Mouse (Mus musculus): ENCODE measurements around the gene Stxbp1. TPM values are rescaled to one million over a fixed set of nuclear protein-coding genes. Genes with fewer than 3 reads are reported as not detected.
A peak's percentile ranks its signal among the peaks of the same experiment; 100 is the strongest.
"Not testable (repeated sequence)": the region's sequence is repeated elsewhere in the genome, so short reads cannot be mapped to it uniquely, and the experiment has no call there.

The Stxbp1 gene
- polyA plus RNA-seq, 1 experiment, result 5.5 TPM

DNA sequence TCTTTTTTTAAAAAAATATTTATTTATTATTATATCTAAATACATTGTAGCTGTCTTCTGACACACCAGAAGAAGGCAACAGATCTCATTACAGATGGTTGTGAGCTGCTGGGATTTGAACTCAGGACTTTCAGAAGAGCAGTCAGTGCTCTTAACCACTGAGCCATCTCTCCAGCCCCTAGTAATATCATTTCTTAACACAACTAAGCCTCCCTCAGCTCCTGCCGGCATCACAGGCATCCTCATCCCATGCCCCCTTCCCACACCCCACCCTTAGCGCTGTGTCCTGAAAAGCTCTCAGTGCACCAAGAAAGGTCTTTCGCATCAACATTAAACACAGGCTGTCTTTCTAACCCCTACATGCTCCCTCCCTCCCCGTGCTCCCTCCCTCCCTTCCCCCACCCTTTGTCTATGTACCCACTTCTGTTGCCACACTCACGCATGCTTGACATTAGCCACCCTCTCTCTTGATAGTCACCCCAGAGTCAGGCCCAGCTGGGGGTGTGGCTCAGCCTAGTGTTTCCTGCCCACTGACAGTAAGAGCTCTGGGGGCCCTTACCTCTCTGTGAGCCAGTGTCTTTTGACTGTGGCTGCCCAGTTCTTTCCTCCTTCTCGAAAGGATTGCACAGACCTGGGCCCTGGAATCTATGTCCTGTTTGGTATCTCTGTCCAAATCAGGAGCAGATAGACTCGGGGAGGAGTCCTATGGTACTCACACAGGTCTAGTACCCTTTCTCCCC lies 8.2 kb upstream of the Stxbp1 start:
- no peak overlapping the region for H3K4me3 ChIP-seq (ENCODE audit: extremely low read depth, insufficient read depth, insufficient read length)
- no peak for DNase-seq (ENCODE audit: low read depth in 1 of 2, low spot score in 2 of 2)
- TF ChIP-seq CTCF (IDR thresholded peaks at IDR 0.05; ENCODE audit: extremely low read depth, insufficient read depth, insufficient read length, insufficient replicate concordance) (no peak), POLR2A (IDR thresholded peaks at IDR 0.05; ENCODE audit: low read depth, low read length) (no peak)
- H3K36me3 ChIP-seq (ENCODE audit: control insufficient read depth, insufficient read depth, low read length), result no peaks in the 10 kb centered on the region
- H3K4me1 ChIP-seq (ENCODE audit: control insufficient read depth, insufficient read depth, insufficient read length), result no peaks in the 10 kb centered on the region
- WGBS, result 65% methylated on average over 7 of the region's 7 CpGs
- no peak overlapping the region for H3K27ac ChIP-seq (ENCODE audit: insufficient read depth, low read length)
- no peaks in the 10 kb centered on the region for H3K27me3 ChIP-seq (ENCODE audit: control insufficient read depth, insufficient read depth, low read length)

GRCm38 (mm10) chr2:32854206-32854605 lies 7.2 kb upstream of the Stxbp1 start:
- Histone ChIP-seq H3K36me3 (ENCODE audit: control insufficient read depth, insufficient read depth, low read length) (no peaks in the 10 kb centered on the region), H3K27ac (ENCODE audit: insufficient read depth, low read length) (no peak overlapping the region), H3K4me1 (ENCODE audit: control insufficient read depth, insufficient read depth, insufficient read length) (no peaks in the 10 kb centered on the region), H3K27me3 (ENCODE audit: control insufficient read depth, insufficient read depth, low read length) (no peaks in the 10 kb centered on the region), H3K4me3 (ENCODE audit: extremely low read depth, insufficient read depth, insufficient read length) (no peak overlapping the region)
- peak; percentile 61 to 87 for DNase-seq (ENCODE audit: low read depth in 1 of 2, low spot score in 2 of 2)
- 4% methylated on average over 8 of the region's 8 CpGs for WGBS
- TF ChIP-seq POLR2A (IDR thresholded peaks at IDR 0.05; ENCODE audit: low read depth, low read length) (no peak), CTCF (IDR thresholded peaks at IDR 0.05; ENCODE audit: extremely low read depth, insufficient read depth, insufficient read length, insufficient replicate concordance) (peak; percentile 97)

GRCm38 (mm10) chr2:32853716-32854115 lies 6.7 kb upstream of the Stxbp1 start:
- not testable (repeated sequence) for H3K27me3 ChIP-seq (ENCODE audit: control insufficient read depth, insufficient read depth, low read length); H3K4me1 ChIP-seq (ENCODE audit: control insufficient read depth, insufficient read depth, insufficient read length); DNase-seq (ENCODE audit: low read depth in 1 of 2, low spot score in 2 of 2); H3K4me3 ChIP-seq (ENCODE audit: extremely low read depth, insufficient read depth, insufficient read length); H3K27ac ChIP-seq (ENCODE audit: insufficient read depth, low read length); H3K36me3 ChIP-seq (ENCODE audit: control insufficient read depth, insufficient read depth, low read length)
- 64% methylated on average over 4 of the region's 4 CpGs for WGBS

- H3K4me3 ChIP-seq (ENCODE audit: extremely low read depth, insufficient read depth, insufficient read length), result no peak overlapping the region
Measured at GRCm38 (mm10) chr2:32852156-32852555, 5.1 kb upstream of the Stxbp1 start.

DNA sequence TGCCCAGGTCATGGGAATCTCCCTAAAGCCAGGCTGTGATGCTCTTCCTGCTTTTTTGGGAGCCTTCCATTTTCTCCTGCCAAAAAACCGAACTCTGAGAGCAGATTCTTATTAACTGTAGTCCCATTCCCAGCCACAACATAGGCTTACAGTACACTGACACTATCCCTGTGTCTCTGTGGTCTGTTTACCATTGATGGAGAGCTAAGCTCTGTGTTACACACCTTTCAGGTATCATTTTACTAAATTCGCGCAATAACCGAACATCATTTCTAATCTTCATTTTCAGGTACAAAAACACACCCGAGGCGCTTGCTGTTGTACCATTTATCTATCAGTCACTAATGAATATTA lies 400 bp upstream of the Stxbp1 start:
- Histone ChIP-seq H3K27me3 (ENCODE audit: control insufficient read depth, insufficient read depth, low read length) (no peaks in the 10 kb centered on the region), H3K4me1 (ENCODE audit: control insufficient read depth, insufficient read depth, insufficient read length) (no peaks in the 10 kb centered on the region; the same call in 1 of the 2 replicates), H3K4me3 (ENCODE audit: extremely low read depth, insufficient read depth, insufficient read length) (peak overlapping the region; percentile 37; the same call in 1 of the 2 replicates), H3K36me3 (ENCODE audit: control insufficient read depth, insufficient read depth, low read length) (no peaks in the 10 kb centered on the region), H3K27ac (ENCODE audit: insufficient read depth, low read length) (no peak overlapping the region)
- no peak for TF ChIP-seq CTCF (IDR thresholded peaks at IDR 0.05; ENCODE audit: extremely low read depth, insufficient read depth, insufficient read length, insufficient replicate concordance)
- TF ChIP-seq POLR2A (IDR thresholded peaks at IDR 0.05; ENCODE audit: low read depth, low read length), result no peak
- 54% methylated on average over 6 of the region's 6 CpGs for WGBS
- no peak for DNase-seq (ENCODE audit: low read depth in 1 of 2, low spot score in 2 of 2)

More at GRCm38 (mm10) chr2:32852156-32852555, 5.1 kb upstream of the Stxbp1 start:
- H3K36me3 ChIP-seq (ENCODE audit: control insufficient read depth, insufficient read depth, low read length), result no peaks in the 10 kb centered on the region
- no peaks in the 10 kb centered on the region for H3K27me3 ChIP-seq (ENCODE audit: control insufficient read depth, insufficient read depth, low read length)
- no peaks in the 10 kb centered on the region; the same call in 1 of the 2 replicates for H3K4me1 ChIP-seq (ENCODE audit: control insufficient read depth, insufficient read depth, insufficient read length)
- WGBS, result 11% methylated on average over 20 of the region's 20 CpGs
- H3K27ac ChIP-seq (ENCODE audit: insufficient read depth, low read length), result no peak overlapping the region
- DNase-seq (ENCODE audit: low read depth in 1 of 2, low spot score in 2 of 2), result no peak
- TF ChIP-seq CTCF (IDR thresholded peaks at IDR 0.05; ENCODE audit: extremely low read depth, insufficient read depth, insufficient read length, insufficient replicate concordance), result 0 out of 2 replicates have a peak, but pooled peaks have one; percentile 7
- TF ChIP-seq POLR2A (IDR thresholded peaks at IDR 0.05; ENCODE audit: low read depth, low read length), result no peak

DNA sequence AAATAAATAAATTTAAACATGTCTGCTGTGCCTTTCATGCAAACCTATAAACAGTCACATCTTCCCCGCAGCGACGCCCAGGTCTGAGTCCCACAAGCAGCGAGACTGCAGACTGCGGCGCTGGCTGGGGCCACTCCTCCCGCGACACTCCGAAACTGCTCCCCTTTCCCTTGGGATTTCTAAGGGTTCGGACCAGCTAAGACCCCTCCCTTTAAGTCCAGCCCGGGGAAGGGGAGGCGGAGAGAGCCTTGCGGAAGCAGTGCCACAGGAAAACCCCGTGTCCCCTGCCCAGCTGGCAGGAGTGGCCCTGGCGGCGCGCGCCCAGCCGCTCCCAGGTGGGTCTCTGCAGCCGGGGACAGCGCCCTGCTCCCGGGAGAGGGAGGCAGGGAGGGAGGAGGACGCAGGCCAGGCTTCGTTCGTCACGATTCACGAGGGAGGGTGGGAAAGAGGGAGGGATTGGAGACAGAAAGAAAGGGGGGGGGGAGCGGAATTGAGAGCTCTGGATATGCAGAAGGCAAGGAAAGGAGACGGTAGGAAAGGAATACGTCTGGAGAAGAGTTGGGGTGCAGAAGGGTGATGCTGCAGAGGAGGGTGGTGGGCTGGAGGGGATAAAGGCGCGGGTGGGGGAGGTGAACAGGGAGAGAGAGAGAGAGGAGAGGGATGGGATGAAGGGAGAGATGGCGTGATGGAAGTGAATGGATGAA lies 792 bp downstream of the Stxbp1 start:
- Histone ChIP-seq H3K27ac (ENCODE audit: insufficient read depth, low read length) (peak overlapping the region; percentile 37; the same call in 1 of the 2 replicates), H3K4me3 (ENCODE audit: extremely low read depth, insufficient read depth, insufficient read length) (peak overlapping the region; percentile 67), H3K36me3 (ENCODE audit: control insufficient read depth, insufficient read depth, low read length) (no peaks in the 10 kb centered on the region), H3K27me3 (ENCODE audit: control insufficient read depth, insufficient read depth, low read length) (no peaks in the 10 kb centered on the region), H3K4me1 (ENCODE audit: control insufficient read depth, insufficient read depth, insufficient read length) (no peaks in the 10 kb centered on the region; the same call in 1 of the 2 replicates)
- DNase-seq (ENCODE audit: low read depth in 1 of 2, low spot score in 2 of 2), result peak in 1 of 2 experiments; percentile 17
- 1% methylated on average over 33 of the region's 33 CpGs for WGBS
- TF ChIP-seq POLR2A (IDR thresholded peaks at IDR 0.05; ENCODE audit: low read depth, low read length) (no peak), CTCF (IDR thresholded peaks at IDR 0.05; ENCODE audit: extremely low read depth, insufficient read depth, insufficient read length, insufficient replicate concordance) (no peak)
